Mouse (Mus musculus) kidney, postnatal 4 days (tissue): Measurements from ENCODE around the gene Mageb16.

Experiments used
- DNase-seq, 2 experiments: peaks; one replicate each; pipeline ENCODE4 v3.0.0; 2021; ENCODE audit warnings: mixed read lengths in 2 of 2

The Mageb16 gene

DNA sequence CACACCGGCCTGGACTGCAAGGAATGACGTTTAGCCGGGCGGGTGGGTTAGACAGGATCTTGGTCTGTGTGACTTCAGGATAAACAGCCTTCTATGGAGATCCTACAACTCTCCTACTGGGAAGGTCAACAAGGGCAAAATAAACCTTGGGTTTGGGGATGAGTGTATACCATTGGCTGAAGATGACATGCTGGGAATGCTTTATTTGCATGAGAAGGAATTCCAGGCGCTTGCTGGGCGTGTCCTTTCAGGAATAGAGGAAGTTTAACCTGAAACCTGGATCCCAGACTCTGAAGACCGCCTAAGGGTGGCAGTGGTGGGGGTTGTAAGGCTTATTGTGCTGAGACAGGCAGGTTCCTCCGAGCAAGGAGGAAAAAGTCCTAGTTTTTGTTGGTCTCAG, at the start of gene Mageb16:
Mageb16 (minus strand) TSS at position 25 of the 400 bp plus-strand sequence.
- DNase-seq, result no peak

DNA sequence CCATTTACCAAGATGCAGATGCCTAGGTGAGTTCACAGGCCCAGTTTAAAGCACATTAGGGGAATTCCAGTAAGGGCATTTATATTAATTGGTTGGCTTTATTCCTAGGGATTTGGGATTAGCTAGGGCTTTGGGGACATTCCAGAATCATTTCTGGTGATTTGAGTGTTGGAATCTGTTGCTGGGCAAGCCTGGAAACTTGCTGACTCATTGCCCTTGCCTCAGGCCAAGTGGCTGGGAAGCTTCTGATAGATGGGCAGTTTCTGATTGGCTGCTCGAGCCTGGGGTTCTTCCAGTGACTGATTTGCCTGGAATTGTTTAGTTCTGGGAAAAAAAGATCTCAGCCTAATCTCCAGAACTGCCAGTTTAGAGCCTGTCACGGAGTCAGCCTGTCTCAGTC, 20.1 kb downstream of the Mageb16 start:
- no peak for DNase-seq

DNA sequence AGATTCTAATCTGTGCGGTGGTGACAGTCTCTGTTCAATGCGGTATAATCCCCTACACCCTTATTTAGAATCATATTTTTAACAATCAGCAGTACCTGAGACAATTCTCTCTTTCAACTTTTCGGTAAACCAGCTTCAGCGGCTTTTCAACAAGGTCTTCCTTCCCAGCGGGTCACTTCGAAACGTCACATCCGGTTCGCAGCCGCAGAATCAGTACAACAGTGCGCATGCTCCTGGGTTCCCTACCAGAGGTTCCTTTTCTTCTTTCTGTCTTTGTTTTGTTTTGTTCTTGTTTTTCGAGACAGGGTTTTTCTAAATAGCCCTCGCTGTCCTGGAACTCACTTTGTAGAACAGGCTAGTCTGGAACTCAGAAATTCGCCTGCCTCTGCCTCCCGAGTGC, 35.8 kb downstream of the Mageb16 start:
- DNase-seq, result no peak

DNA sequence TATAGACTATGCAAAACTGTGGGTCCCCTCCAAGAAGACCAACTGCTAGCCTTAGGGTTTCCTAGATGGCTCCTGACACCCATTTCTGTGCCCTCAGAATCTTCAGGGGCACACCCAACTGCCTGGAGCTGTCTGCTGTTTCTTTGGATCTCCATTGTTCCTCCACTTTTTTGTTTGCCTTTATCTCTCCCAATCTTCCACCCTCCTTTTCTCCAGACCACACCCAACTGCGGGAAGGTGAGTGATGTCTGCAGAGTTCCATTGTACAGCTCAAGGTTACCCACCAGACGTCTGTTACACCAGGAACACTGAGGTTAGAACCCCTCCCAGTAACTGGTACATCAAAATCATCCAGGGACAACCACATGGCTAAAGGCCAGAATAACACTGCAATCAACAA, 64.8 kb downstream of the Mageb16 start:
- no peak for DNase-seq
